Mouse (Mus musculus) bone marrow macrophage, adult 2 months (primary cell): ENCODE data around the gene Hsd11b2. TPM values are rescaled to one million over a fixed set of nuclear protein-coding genes. Genes with fewer than 3 reads are reported as not detected.

Experiments used
- H3K27ac ChIP-seq: 2 replicates; pipeline ENCODE4 v1.5.1; 2012; ENCODE audit warnings: low read depth, low read length; ENCODE audit not compliant: insufficient read depth
- H3K4me1 ChIP-seq: 2 replicates; pipeline ENCODE4 v1.6.1; 2012; ENCODE audit warnings: low read length; ENCODE audit not compliant: control insufficient read depth, insufficient read depth
- H3K4me3 ChIP-seq: 2 replicates; pipeline ENCODE4 v1.5.1; 2012; ENCODE audit warnings: mild to moderate bottlenecking, low read length, moderate library complexity; ENCODE audit not compliant: insufficient read depth
- CTCF ChIP-seq: IDR thresholded peaks from 2 replicates; pipeline ENCODE4 v1.5.1; 2012; ENCODE audit warnings: low read depth, mild to moderate bottlenecking, low read length, moderate library complexity
- POLR2A ChIP-seq: IDR thresholded peaks from 2 replicates; pipeline ENCODE4 v1.6.1; 2012; ENCODE audit warnings: mild to moderate bottlenecking, low read depth, low read length, borderline replicate concordance
- polyA plus RNA-seq: library from polyadenylated mRNA; stranded (reverse); fragments of >200 nt; gene quantifications from 2 replicates; pipeline ENCODE4 v1.2.4, GENCODE M21; 2012; ENCODE audit not compliant: missing spikeins, insufficient read depth, insufficient read length

Gene Hsd11b2
- polyA plus RNA-seq, 1 experiment: not detected

- Histone ChIP-seq H3K4me3 (no peak overlapping the region), H3K27ac (no peak overlapping the region), H3K4me1 (peaks cover 4% of the 10 kb centered on the region)
- no peak for TF ChIP-seq POLR2A
- no peak for TF ChIP-seq CTCF
Measured at GRCm38 (mm10) chr8:105473816-105474606, 44.5 kb upstream of the Hsd11b2 start.

GRCm38 (mm10) chr8:105474680-105475079 is 43.9 kb upstream of the Hsd11b2 start:
- no peak overlapping the region for H3K4me3 ChIP-seq
- TF ChIP-seq POLR2A (no peak), CTCF (no peak)
- H3K4me1 ChIP-seq: peaks cover 4% of the 10 kb centered on the region
- no peak overlapping the region for H3K27ac ChIP-seq

DNA sequence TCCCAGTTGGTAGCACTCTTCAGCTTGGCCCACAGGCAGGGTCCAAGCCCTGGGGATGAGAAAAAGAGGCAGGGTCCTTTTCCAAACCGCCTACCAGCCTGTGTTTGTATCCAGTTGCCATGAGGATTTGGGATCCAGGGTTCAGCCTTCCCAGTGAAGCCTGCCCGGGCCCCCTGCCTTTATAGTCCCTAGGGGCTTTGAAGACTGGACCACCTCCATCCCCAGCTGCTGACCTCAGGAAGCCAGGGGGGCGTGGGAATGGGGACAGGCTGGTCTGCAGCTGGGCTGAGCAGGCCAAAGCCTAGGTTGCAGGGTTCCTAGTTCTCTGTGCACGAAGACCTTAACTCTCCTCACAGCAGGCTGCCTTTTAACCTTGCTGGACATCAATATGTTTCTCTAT is 43.3 kb upstream of the Hsd11b2 start:
- H3K4me1 ChIP-seq: peaks cover 4% of the 10 kb centered on the region
- no peak overlapping the region for H3K4me3 ChIP-seq
- TF ChIP-seq CTCF (no peak), POLR2A (no peak)
- no peak overlapping the region for H3K27ac ChIP-seq

DNA sequence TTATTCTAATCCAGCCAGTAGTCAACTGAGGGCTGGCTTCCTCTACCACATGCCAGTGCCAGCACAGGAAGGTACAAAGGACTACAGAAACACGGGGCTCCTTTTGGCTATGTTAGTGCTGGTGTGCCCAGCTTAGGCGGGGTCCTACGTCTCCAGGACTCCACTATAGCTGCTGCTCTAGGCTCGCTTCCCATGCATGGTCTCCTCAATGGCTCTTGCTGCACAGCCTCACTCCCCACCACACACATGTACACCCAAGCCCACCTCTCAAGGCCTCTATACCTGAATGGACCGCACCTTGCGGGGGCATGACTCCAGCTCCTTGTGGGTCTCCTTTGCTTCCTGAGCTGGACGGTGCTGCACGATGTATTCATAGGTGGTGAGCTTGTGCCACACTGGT is 42.8 kb upstream of the Hsd11b2 start:
- H3K4me1 ChIP-seq: peaks cover 4% of the 10 kb centered on the region
- no peak overlapping the region for H3K4me3 ChIP-seq
- TF ChIP-seq POLR2A (no peak), CTCF (no peak)
- no peak overlapping the region for H3K27ac ChIP-seq

- H3K27ac ChIP-seq: no peak overlapping the region
- TF ChIP-seq POLR2A (no peak), CTCF (no peak)
- H3K4me3 ChIP-seq: no peak overlapping the region
- H3K4me1 ChIP-seq: peaks cover 4% of the 10 kb centered on the region
Measured at GRCm38 (mm10) chr8:105476161-105476560, 42.4 kb upstream of the Hsd11b2 start.

DNA sequence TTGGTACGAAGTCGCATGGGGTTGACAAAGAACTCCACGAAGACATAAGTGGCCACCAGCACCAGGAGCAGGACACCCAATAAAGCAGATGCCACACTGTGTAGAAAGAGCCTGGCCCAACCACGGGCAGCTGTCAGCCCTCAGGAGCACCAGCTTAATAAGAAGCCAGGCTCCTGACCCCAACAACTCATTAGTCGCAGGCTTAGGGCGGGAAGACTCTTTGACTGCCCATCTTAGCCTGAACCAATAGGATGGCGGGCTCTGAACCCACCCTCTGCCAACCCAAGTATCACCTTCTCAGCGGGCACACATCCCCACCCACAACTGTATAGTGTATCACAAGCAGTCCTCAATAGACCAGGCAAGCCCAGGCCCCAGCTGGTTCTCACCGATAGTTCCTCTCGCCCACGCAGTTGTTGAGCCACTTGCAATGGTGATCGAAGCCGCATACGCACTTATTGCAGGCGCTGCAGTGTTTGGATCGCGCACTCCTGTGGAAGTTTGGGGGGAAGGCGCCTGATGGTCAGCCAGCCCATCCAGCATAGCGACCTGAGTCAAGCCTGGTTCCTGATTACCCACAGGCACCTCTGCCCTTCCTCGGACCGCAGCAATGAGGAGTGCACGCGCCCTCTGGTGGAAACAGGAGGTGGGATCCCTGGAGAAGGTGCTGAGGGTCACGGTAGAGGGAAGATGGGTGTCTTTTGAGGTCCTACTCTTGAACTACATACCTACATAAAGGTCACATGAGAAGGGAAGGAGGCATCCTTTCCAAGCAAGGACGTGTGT is 41.7 kb upstream of the Hsd11b2 start:
- Histone ChIP-seq H3K27ac (no peak overlapping the region), H3K4me3 (no peak overlapping the region), H3K4me1 (no peaks in the 10 kb centered on the region; the same call in 1 of the 2 replicates)
- TF ChIP-seq CTCF (peak; percentile 64; the same call in 1 of the 2 replicates), POLR2A (no peak)

DNA sequence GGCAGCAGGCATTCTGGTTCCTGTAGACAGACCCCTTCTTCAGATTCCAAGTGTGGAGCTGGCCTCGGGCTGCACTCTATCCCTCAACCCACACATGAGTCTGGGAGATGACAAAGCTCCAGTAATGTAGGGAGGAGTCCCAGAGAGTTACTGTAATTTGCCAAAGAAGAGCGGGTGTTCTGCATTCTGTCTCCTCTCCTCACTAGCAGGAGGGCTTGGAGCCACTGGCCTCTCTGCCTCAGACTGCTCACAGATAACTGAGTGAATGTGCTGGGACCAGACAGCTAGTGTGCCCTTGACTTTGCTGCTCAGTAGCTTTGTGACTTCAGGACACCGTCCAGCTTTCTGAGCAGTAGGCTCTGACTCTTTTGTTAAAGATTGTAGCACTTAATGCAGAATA is 40.8 kb upstream of the Hsd11b2 start:
- H3K27ac ChIP-seq: no peak overlapping the region
- H3K4me1 ChIP-seq: no peaks in the 10 kb centered on the region
- no peak for TF ChIP-seq CTCF
- TF ChIP-seq POLR2A: no peak
- H3K4me3 ChIP-seq: no peak overlapping the region

DNA sequence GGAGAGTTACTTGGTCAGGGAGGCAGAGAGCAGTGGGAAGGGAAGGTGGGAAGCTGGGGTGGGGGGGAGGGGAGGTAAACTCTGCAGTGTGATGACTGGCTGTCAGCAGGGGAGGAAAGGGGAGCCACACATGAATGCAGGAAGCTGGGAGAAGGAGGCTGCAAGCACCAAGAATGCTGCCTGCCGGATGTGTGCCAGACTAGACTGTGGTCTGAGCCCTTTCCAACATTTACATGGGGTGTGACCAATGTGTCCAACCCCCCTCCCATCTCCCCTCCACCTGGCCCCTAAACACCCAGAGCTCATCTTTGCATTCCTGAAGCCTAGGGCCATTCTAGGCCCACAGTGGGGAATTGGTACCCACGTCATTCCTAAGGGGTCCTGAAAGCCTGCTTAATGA is 37.5 kb upstream of the Hsd11b2 start:
- no peak overlapping the region for H3K27ac ChIP-seq
- H3K4me1 ChIP-seq: no peaks in the 10 kb centered on the region
- H3K4me3 ChIP-seq: no peak overlapping the region
- no peak for TF ChIP-seq POLR2A

DNA sequence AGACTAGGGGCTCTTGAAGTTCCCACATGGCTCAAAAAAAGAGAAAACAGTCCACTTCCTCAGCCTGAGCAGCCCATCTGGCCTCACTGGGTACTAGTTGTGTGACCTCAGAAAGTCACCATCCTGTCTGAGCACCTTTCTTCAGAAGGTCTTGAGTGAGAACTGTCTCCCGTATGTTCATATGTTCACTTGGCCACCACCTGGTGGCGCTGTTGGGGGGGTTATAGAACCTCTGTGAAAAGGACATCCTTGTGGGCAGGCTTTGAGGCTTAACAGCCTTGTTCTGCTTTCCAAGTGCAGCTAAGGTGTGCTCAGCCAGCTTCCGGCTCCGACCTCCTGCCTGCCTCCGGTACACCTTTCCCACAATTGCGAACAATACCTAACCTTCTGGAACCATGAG is 37.1 kb upstream of the Hsd11b2 start:
- Histone ChIP-seq H3K4me1 (no peaks in the 10 kb centered on the region), H3K4me3 (no peak overlapping the region), H3K27ac (no peak overlapping the region)
- TF ChIP-seq POLR2A (no peak), CTCF (peak; percentile 85)

DNA sequence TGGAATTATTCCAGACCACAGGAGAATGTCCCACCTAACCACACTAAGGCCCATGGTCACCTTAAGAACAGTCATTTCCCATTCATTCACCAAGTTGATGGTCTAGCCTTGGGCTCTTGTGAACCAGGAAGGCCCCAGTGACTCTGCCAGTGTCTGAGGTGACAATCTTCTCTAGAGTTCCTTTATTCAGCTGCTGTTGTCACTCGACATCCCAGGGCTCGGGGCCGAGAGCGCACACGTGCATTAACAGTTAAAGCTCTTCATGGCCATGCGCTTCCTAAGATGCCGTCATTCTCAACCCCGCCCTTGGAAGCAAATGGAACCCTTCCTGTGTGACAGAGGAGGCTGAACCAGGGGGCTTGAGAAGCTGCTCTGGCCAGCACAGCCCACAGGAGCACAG is 36.4 kb upstream of the Hsd11b2 start:
- no peak for TF ChIP-seq POLR2A
- no peak for TF ChIP-seq CTCF
- Histone ChIP-seq H3K27ac (no peak overlapping the region), H3K4me3 (no peak overlapping the region), H3K4me1 (no peaks in the 10 kb centered on the region)
